Mouse (Mus musculus) erythroblast, embryonic 14.5 days (primary cell): ENCODE measurements around the gene Lgals9. TPM values are rescaled to one million over a fixed set of nuclear protein-coding genes. Genes with fewer than 3 reads are reported as not detected.
"Not testable (repeated sequence)": the region's sequence is repeated elsewhere in the genome, so short reads cannot be mapped to it uniquely, and the experiment has no call there.

Source experiments
- H3K27me3 ChIP-seq: 2 replicates; pipeline ENCODE4 v1.6.1; 2012; ENCODE audit warnings: inconsistent platforms; ENCODE audit not compliant: control insufficient read depth
- H3K36me3 ChIP-seq: 2 replicates; pipeline ENCODE4 v1.6.1; 2012; ENCODE audit warnings: mild to moderate bottlenecking, inconsistent platforms; ENCODE audit not compliant: control insufficient read depth
- H3K4me1 ChIP-seq: 2 replicates; pipeline ENCODE4 v1.6.1; 2012; ENCODE audit warnings: inconsistent platforms; ENCODE audit not compliant: control insufficient read depth
- H3K4me3 ChIP-seq: replicated peaks from 2 replicates; pipeline ENCODE3; 2012; ENCODE audit warnings: moderate library complexity, mild to moderate bottlenecking, inconsistent platforms
- H3K9me3 ChIP-seq: 2 replicates; pipeline ENCODE4 v1.6.1; 2012; ENCODE audit warnings: low read length, inconsistent platforms, mixed read lengths; ENCODE audit not compliant: control insufficient read depth
- GATA1 ChIP-seq: IDR thresholded peaks from 2 replicates; pipeline ENCODE4 v1.6.1; 2012; ENCODE audit warnings: low read length, inconsistent platforms, mixed read lengths
- TAL1 ChIP-seq: IDR thresholded peaks from 3 replicates; pipeline ENCODE4 v1.6.1; 2012; ENCODE audit warnings: low read length, inconsistent platforms, mixed read lengths
- polyA plus RNA-seq: library from polyadenylated mRNA; stranded (reverse); fragments of >175 nt; gene quantifications from 2 replicates; pipeline ENCODE4 v1.2.3, GENCODE M21; 2012

Gene Lgals9
- polyA plus RNA-seq, 1 experiment = 0.11 TPM

DNA sequence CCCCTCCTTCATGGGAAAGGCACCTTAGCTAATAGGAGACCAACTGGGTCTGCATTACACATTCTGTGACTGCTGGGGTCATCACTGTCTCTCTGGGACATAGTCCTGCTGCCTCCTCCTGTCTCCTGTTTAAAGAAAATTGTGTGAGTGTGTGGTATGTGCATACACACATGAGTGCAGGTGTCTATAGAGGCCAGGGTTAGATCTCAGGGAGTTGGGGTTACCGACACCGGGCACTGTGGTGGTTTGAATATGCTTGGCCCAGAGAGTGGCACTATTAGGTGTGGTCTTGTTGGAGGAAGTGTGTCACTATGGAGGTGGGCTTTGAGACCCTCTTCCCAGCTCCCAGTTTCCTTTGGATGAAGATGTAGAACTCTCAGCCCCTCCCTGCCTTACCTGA, 27.8 kb upstream of the Lgals9 start:
- Histone ChIP-seq H3K27me3 (no peaks in the 10 kb centered on the region), H3K36me3 (peaks cover 23% of the 10 kb centered on the region), H3K9me3 (no peaks in the 10 kb centered on the region), H3K4me1 (peaks cover 13% of the 10 kb centered on the region), H3K4me3 (no peak overlapping the region)
- TF ChIP-seq GATA1 (no peak), TAL1 (no peak)

DNA sequence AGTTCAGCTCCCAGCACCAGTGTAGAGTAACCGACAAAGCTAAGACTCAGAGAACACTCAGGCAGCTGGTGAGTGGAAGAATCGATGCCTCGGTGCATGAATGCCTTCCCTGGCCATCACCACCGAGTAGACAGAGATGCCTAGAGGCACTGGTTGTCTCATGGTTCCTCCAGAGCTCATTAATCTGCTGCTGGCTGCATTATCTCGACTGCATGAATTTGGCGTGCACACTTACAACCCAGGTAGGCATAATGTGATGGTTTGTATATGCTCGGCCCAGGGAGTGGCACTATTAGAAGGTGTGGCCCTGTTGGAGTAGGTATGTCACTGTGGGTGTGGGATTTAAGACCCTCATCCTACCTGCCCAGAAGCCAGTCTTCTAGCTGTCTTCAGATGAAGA, 24.1 kb upstream of the Lgals9 start:
- H3K4me1 ChIP-seq = peaks cover 28% of the 10 kb centered on the region
- no peaks in the 10 kb centered on the region for H3K27me3 ChIP-seq
- no peaks in the 10 kb centered on the region for H3K9me3 ChIP-seq
- no peaks in the 10 kb centered on the region for H3K36me3 ChIP-seq
- TF ChIP-seq GATA1 (no peak), TAL1 (no peak)
- no peak overlapping the region for H3K4me3 ChIP-seq

DNA sequence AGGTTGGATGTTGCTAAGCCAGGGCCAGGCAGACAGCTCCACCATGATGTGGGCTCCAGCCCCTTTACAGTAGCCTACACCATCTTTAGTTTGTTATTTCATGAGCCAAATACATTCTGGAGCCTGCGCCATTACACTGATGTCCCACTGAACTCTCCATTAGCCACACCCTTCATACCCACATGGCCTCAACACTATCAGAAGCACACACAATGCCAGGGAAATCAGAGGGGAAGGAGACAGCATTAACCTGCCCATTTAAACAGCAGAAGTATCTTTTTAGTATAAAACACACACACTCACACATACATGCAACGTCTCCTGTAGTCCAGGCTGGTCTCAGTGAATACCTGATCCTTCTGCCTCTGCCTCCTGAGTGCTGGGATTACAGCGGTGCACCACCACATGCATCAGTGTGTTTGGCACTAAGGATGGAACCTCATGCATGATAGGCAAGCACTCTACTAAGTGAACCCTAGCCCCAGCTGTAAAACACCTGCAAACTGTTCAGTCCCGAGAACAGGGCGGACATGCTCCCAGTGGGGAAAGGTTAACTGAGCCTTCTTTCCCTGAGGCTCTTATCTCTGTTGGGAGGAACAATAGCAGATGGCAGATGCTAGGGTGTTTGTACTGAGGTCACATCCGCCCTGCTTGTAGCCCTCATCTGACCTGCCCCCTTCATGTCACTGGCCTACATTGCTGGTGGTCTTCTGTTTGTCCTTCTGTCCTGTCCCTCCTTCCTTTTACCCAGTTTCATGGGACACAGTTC, 23.4 kb upstream of the Lgals9 start:
- H3K27me3 ChIP-seq = no peaks in the 10 kb centered on the region
- TF ChIP-seq GATA1 = no peak
- TF ChIP-seq TAL1 = no peak

DNA sequence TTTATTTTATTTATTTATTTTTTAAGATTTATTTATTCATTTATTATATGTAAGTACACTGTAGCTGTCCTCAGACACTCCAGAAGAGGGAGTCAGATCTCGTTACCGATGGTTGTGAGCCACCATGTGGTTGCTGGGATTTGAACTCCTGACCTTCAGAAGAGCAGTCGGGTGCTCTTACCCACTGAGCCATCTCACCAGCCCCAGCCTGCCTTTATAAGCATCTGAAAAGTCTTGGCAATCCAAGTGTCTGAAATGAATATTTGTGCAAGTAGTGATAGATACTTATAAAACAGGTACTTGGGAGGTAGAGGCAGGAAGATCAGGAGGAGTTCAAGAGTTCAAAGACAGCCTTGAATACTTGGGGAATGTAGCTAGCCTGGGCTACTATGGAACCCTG, 22.6 kb upstream of the Lgals9 start:
- H3K9me3 ChIP-seq = not testable (repeated sequence)
- H3K4me1 ChIP-seq = peaks cover 42% of the 10 kb centered on the region

More for the DNA sequence above, 23.4 kb upstream of the Lgals9 start:
- Histone ChIP-seq H3K4me1 (peaks cover 34% of the 10 kb centered on the region), H3K4me3 (no peak overlapping the region), H3K9me3 (no peaks in the 10 kb centered on the region), H3K36me3 (no peaks in the 10 kb centered on the region)

DNA sequence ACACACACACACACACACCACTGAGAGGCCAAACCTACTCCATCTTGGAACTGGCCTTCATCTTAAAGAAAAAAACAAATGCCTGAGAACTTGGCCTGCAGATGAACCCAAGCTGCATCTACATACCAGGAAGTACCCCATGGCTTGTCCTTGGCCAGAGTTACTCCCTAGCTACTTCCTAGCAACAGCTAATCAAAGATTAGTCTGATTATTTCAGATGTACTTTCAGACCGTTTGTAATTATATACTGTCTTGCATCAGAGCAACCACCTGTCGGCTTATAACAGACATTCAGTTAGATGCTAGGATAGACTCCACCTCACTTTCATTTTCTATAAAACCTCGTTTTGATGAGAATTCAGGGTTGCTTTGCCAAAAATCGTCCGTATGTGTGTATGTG, 21.7 kb upstream of the Lgals9 start:
- Histone ChIP-seq H3K27me3 (no peaks in the 10 kb centered on the region), H3K9me3 (no peaks in the 10 kb centered on the region), H3K4me1 (peaks cover 42% of the 10 kb centered on the region), H3K36me3 (no peaks in the 10 kb centered on the region), H3K4me3 (no peak overlapping the region)
- TF ChIP-seq GATA1 (no peak), TAL1 (no peak)

More for the DNA sequence above, 22.6 kb upstream of the Lgals9 start:
- H3K36me3 ChIP-seq, H3K27me3 ChIP-seq, H3K4me3 ChIP-seq: not testable (repeated sequence)

DNA sequence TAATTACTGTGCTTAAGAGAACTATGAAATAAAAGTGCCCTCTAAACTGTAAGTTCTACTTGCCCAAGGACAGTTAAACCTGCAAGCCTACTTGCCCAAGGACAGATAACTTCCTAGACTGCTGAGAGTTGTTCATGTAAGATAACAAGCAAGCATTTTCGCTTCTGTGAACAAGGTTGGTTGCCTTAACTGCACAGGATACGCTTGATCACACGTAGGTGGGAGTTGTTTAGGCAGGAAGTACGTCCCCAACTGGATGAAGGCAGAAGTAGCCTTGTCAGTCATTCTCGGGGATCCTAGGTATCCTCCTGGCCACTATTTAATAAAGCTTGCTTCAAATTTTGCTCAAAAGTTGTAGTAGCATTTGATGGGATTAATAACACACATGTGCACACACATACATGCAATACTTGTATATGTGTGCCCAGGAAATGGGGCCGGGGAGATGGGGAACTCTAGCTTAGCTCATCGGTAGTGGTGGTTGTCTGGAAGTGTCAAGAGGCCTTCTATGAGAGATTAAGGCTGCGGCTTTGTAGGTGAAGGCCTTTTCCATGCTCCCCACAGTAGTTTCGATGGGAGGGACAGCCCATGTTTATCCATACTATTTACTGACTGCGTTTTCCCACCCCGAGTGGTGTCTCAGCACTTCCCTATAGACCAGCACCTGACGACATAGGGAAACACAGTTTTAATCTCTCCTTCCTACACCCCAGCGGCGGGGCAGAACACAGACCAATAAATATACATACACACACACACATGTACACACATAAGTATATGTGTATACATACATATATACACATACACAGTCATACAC, 21.0 kb upstream of the Lgals9 start:
- Histone ChIP-seq H3K4me3 (no peak overlapping the region), H3K36me3 (no peaks in the 10 kb centered on the region), H3K27me3 (no peaks in the 10 kb centered on the region), H3K9me3 (no peaks in the 10 kb centered on the region), H3K4me1 (peaks cover 42% of the 10 kb centered on the region)
- TF ChIP-seq GATA1 (no peak), TAL1 (no peak)

DNA sequence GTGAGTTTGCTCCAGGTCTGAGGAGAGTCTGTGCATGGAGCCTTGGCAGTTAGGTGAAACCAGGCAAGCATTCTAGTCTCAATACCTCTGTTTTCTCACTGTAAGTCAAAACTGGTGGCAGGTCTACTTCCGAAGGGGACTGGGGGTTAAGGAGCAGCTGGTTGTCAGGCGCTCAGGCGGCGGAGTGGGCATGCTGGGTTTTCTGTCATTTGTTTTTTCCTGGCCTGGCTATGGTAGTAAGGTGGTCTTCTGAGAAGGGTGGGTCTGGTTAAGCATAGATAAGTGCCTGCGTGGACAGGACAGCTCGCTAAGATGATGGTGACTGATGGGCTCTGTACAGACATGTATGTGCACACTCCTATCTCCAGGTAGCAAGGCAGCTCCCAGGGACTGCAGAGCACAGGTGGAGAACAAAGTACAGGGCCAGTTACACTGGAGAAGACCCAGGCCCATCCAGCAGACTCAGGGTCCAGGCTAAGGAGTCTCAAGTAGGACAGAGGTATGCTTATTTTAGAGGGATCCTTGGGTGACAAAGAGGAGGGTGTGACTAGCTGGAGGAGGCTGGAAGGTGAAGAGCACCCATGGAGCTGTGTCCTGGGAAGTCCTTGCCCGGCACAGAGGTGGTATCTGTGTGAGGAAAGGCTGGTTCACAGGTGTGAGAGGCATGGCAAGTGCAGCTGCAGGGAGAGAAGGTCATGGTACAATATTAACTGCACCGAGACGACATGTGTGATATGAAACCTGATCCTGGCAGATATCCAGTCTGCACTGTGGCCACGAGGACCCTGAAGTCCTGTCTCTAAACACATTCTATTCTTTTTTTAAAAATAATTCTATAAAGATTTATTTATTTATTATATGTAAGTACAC, 19.3 kb upstream of the Lgals9 start:
- H3K27me3 ChIP-seq = no peaks in the 10 kb centered on the region
- H3K4me1 ChIP-seq = peaks cover 42% of the 10 kb centered on the region
- no peaks in the 10 kb centered on the region for H3K36me3 ChIP-seq
- TF ChIP-seq GATA1 (no peak), TAL1 (no peak)
- no peak overlapping the region for H3K4me3 ChIP-seq
- H3K9me3 ChIP-seq = no peaks in the 10 kb centered on the region

DNA sequence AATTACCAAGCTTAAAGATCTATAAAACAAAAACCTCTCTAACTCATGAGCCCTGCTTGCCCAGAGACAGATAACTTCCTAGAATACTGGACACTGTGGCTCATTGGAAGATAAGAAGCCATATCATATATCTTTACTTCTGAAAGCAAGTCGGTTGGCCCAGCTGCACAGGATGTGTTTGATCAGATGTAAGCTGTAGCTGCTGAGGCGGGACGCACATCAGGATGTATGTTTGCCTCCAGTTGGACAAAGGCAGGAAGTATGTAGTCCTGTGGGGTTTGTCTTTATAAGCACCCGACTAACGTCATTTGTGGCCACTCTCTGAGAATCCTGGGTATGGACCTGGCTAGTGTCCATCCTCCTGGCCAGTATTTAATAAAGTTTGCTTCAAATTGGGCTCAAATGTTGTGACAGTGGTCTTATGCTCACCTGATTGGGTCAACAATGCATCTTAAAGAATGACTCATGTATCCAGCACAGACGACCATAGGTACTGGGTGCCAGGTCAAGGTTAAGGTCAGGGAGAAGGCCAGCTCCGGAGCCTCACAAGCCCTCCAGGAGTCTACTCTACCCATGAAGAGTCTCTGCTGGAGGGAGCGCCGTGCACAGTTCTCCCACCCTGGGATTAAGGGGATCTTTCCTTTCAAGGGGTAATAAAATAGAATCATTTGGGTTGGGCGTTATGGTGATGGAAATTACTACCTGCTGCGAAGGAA, 18.5 kb upstream of the Lgals9 start:
- Histone ChIP-seq H3K9me3 (no peaks in the 10 kb centered on the region), H3K36me3 (no peaks in the 10 kb centered on the region), H3K4me3 (no peak overlapping the region), H3K4me1 (peaks cover 38% of the 10 kb centered on the region), H3K27me3 (no peaks in the 10 kb centered on the region)
- TF ChIP-seq GATA1 = no peak
- no peak for TF ChIP-seq TAL1
